In the genomic region with DNA sequence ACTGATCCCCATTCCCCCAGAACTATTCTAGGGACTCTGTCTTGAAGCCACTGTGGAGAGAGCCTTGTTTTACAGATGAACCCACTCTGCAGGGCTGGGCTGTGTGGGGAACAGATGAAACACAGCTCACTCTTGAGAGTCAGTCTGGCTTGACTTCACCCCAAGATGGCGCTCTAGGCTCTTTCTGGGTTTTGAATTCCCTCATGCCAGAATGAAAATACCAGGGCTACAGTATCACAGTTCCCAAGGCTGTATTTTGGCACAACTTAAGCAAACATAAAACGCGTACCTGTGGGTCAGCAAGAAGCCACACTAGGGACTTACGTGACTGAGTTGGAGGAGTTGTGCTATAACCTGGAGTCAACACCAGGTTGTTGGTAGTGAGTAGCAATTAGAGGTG, we compare ENCODE assay signal across 7 mouse cellular contexts. TPM values are rescaled to one million over a fixed set of nuclear protein-coding genes. Genes with fewer than 3 reads are reported as not detected.
DNase-seq lines count a peak whose midpoint lies in the region; ATAC-seq and TF ChIP-seq lines count a peak whose summit lies in the region.

No protein-coding gene starts in this region.

- 66% methylated on average over 4 of the region's 4 CpGs for WGBS in bone marrow, adult 2 months
- WGBS in forebrain, embryonic 14.5 days: 37% methylated on average over 4 of the region's 4 CpGs
- WGBS in intestine, postnatal 0 days: 43% methylated on average over 4 of the region's 4 CpGs
- WGBS in neural tube, embryonic 11.5 days: 42% methylated on average over 4 of the region's 4 CpGs

- no peak overlapping the region for H3K4me3 ChIP-seq in bone marrow, adult 2 months (replicated peaks; ENCODE audit: control insufficient read depth, low read depth, low read length)
- no peak overlapping the region for H3K4me3 ChIP-seq in forebrain, embryonic 14.5 days (ENCODE audit: low read depth, low read length)
- no peak overlapping the region for H3K4me3 ChIP-seq in intestine, postnatal 0 days (ENCODE audit: low read depth, low read length)
- no peak overlapping the region for H3K4me3 ChIP-seq in neural tube, embryonic 11.5 days (ENCODE audit: low read depth, low read length)

- H3K4me2 ChIP-seq in forebrain, embryonic 14.5 days (ENCODE audit: low read length): no peak overlapping the region
- no peak overlapping the region for H3K4me2 ChIP-seq in intestine, postnatal 0 days (replicated peaks; ENCODE audit: low read depth)
- H3K4me2 ChIP-seq in neural tube, embryonic 11.5 days (ENCODE audit: low read depth): no peak overlapping the region

- H3K4me1 ChIP-seq in bone marrow, adult 2 months (ENCODE audit: control insufficient read depth, insufficient read depth, low read length): no peaks in the 10 kb centered on the region
- no peaks in the 10 kb centered on the region for H3K4me1 ChIP-seq in forebrain, embryonic 14.5 days (ENCODE audit: control insufficient read depth, insufficient read depth, low read length)
- no peaks in the 10 kb centered on the region for H3K4me1 ChIP-seq in intestine, postnatal 0 days (replicated peaks; ENCODE audit: control insufficient read depth, insufficient read depth, low read length)
- no peaks in the 10 kb centered on the region for H3K4me1 ChIP-seq in neural tube, embryonic 11.5 days (ENCODE audit: control insufficient read depth, insufficient read depth, low read length)

- TF ChIP-seq POLR2A in bone marrow, adult 2 months (IDR thresholded peaks at IDR 0.05; ENCODE audit: borderline replicate concordance, control insufficient read depth, low read depth, low read length): no peak

- TF ChIP-seq CTCF in bone marrow, adult 2 months (IDR thresholded peaks at IDR 0.05; ENCODE audit: control insufficient read depth, insufficient read depth, low read length): peak; percentile 62; the same call in 1 of the 2 replicates
- TF ChIP-seq CTCF in intestine, postnatal 0 days (IDR thresholded peaks at IDR 0.05; ENCODE audit: low read depth): peak; percentile 86

- H3K27me3 ChIP-seq in forebrain, embryonic 14.5 days (replicated peaks; ENCODE audit: control insufficient read depth, insufficient read depth, low read length): no peaks in the 10 kb centered on the region
- H3K27me3 ChIP-seq in intestine, postnatal 0 days (replicated peaks; ENCODE audit: control insufficient read depth, insufficient read depth, low read length): no peaks in the 10 kb centered on the region
- H3K27me3 ChIP-seq in neural tube, embryonic 11.5 days (ENCODE audit: control insufficient read depth, insufficient read depth, low read length): no peaks in the 10 kb centered on the region

- H3K36me3 ChIP-seq in forebrain, embryonic 14.5 days (ENCODE audit: control insufficient read depth, insufficient read depth, low read length): no peaks in the 10 kb centered on the region
- peaks cover 4% of the 10 kb centered on the region; the same call in 1 of the 2 replicates for H3K36me3 ChIP-seq in intestine, postnatal 0 days (ENCODE audit: control insufficient read depth, insufficient read depth)
- no peaks in the 10 kb centered on the region for H3K36me3 ChIP-seq in neural tube, embryonic 11.5 days (ENCODE audit: control insufficient read depth, insufficient read depth, low read length)

- no peak overlapping the region for H3K27ac ChIP-seq in bone marrow, adult 2 months (ENCODE audit: control insufficient read depth, insufficient read depth, low read depth, low read length, poor library complexity)
- no peak overlapping the region for H3K27ac ChIP-seq in forebrain, embryonic 14.5 days (ENCODE audit: low read depth, low read length)
- no peak overlapping the region for H3K27ac ChIP-seq in intestine, postnatal 0 days (ENCODE audit: low read depth, low read length)
- H3K27ac ChIP-seq in neural tube, embryonic 11.5 days (ENCODE audit: low read depth, low read length): no peak overlapping the region

- H3K9ac ChIP-seq in forebrain, embryonic 14.5 days (ENCODE audit: low read length): no peak overlapping the region
- no peak overlapping the region for H3K9ac ChIP-seq in intestine, postnatal 0 days (ENCODE audit: low read depth, low read length)
- no peak overlapping the region for H3K9ac ChIP-seq in neural tube, embryonic 11.5 days (ENCODE audit: low read length)

- ATAC-seq in forebrain, embryonic 14.5 days: peak; percentile 24; the same call in 1 of the 2 replicates
- no peak for ATAC-seq in intestine, postnatal 0 days
- no peak for ATAC-seq in neural tube, embryonic 11.5 days (ENCODE audit: insufficient read depth, low FRiP score, low TSS enrichment)

- peak; percentile 60 to 65 for DNase-seq in urinary bladder, postnatal 36 days (ENCODE audit: low spot score in 2 of 2)
- no peak for DNase-seq in urinary bladder, adult 2 months (ENCODE audit: low spot score)
- DNase-seq in forebrain, embryonic 14.5 days (ENCODE audit: low spot score): peak; percentile 78
- peak; percentile 71 to 76 for DNase-seq in left cerebral cortex, postnatal 36 days (ENCODE audit: low spot score in 2 of 2)
- DNase-seq in neural tube, embryonic 11.5 days (ENCODE audit: low spot score): peak; percentile 65

- H3K9me3 ChIP-seq in forebrain, embryonic 14.5 days (replicated peaks; ENCODE audit: control insufficient read depth, low read length): no peaks in the 10 kb centered on the region
- no peaks in the 10 kb centered on the region for H3K9me3 ChIP-seq in intestine, postnatal 0 days (ENCODE audit: control insufficient read depth)
- no peaks in the 10 kb centered on the region for H3K9me3 ChIP-seq in neural tube, embryonic 11.5 days (ENCODE audit: control insufficient read depth, low read length)

- intact Hi-C loops in left cerebral cortex, postnatal 36 days (cut with DNase I): loop anchor here (2.0 kb wide), 1 partner anchor 75 kb away; no protein-coding TSS in a partner anchor

RNA-seq across cellular contexts. Expression of gene Khk, which starts 8.9 kb away (rescaled TPM):
- 38.4 and 38.9 TPM in 2 replicates for polyA plus RNA-seq in urinary bladder, adult 2 months (2012; rRNA removed)
- 42.6 and 45.4 TPM in 2 replicates for polyA plus RNA-seq in bone marrow, adult 2 months (2011; ENCODE audit: insufficient read depth, insufficient read length, low replicate concordance, missing spikeins)
- polyA plus RNA-seq in forebrain, embryonic 14.5 days (2014; fragmentation: Nextera tagmentation; extraction: Ambion mirVana): 8.3 and 11.2 TPM in 2 replicates
- polyA plus RNA-seq in intestine, postnatal 0 days (2015; fragmentation: Nextera tagmentation; extraction: Ambion mirVana): 89.6 and 97.9 TPM in 2 replicates
- total RNA-seq in left cerebral cortex, postnatal 36 days (2021): 10 to 100 TPM; 14.4 TPM
- 7.9 and 9.6 TPM in 2 replicates for polyA plus RNA-seq in neural tube, embryonic 11.5 days (2014; fragmentation: Nextera tagmentation; extraction: Ambion mirVana)

RNA-seq across cellular contexts. Expression of gene Cgref1, which starts 15.3 kb away (rescaled TPM):
- 14.0 and 15.0 TPM in 2 replicates for polyA plus RNA-seq in urinary bladder, adult 2 months (2012; rRNA removed)
- polyA plus RNA-seq in bone marrow, adult 2 months (2011; ENCODE audit: insufficient read depth, insufficient read length, low replicate concordance, missing spikeins): 1.0 TPM in 1 of 2 replicates, not detected in the other
- 21.4 and 26.2 TPM in 2 replicates for polyA plus RNA-seq in forebrain, embryonic 14.5 days (2014; fragmentation: Nextera tagmentation; extraction: Ambion mirVana)
- polyA plus RNA-seq in intestine, postnatal 0 days (2015; fragmentation: Nextera tagmentation; extraction: Ambion mirVana): 535 and 618 TPM in 2 replicates
- total RNA-seq in left cerebral cortex, postnatal 36 days (2021): 10 to 100 TPM; 26.1 to 26.4 TPM
- 8.6 and 9.1 TPM in 2 replicates for polyA plus RNA-seq in neural tube, embryonic 11.5 days (2014; fragmentation: Nextera tagmentation; extraction: Ambion mirVana)

RNA-seq across cellular contexts. Expression of gene Emilin1, which starts 16.9 kb away (rescaled TPM):
- polyA plus RNA-seq in urinary bladder, adult 2 months (2012; rRNA removed): 59.2 and 104 TPM in 2 replicates
- polyA plus RNA-seq in bone marrow, adult 2 months (2011; ENCODE audit: insufficient read depth, insufficient read length, low replicate concordance, missing spikeins): 9.3 and 17.6 TPM in 2 replicates
- 8.6 and 11.6 TPM in 2 replicates for polyA plus RNA-seq in forebrain, embryonic 14.5 days (2014; fragmentation: Nextera tagmentation; extraction: Ambion mirVana)
- polyA plus RNA-seq in intestine, postnatal 0 days (2015; fragmentation: Nextera tagmentation; extraction: Ambion mirVana): 63.2 and 63.7 TPM in 2 replicates
- total RNA-seq in left cerebral cortex, postnatal 36 days (2021): 1 to 10 TPM; 1.7 to 5.1 TPM
- polyA plus RNA-seq in neural tube, embryonic 11.5 days (2014; fragmentation: Nextera tagmentation; extraction: Ambion mirVana): 59.7 and 69.8 TPM in 2 replicates

RNA-seq across cellular contexts. Expression of gene Ost4, which starts 22.5 kb away (rescaled TPM):
- 268 and 335 TPM in 2 replicates for polyA plus RNA-seq in urinary bladder, adult 2 months (2012; rRNA removed)
- polyA plus RNA-seq in bone marrow, adult 2 months (2011; ENCODE audit: insufficient read depth, insufficient read length, low replicate concordance, missing spikeins): 147 and 148 TPM in 2 replicates
- 265 and 340 TPM in 2 replicates for polyA plus RNA-seq in forebrain, embryonic 14.5 days (2014; fragmentation: Nextera tagmentation; extraction: Ambion mirVana)
- 458 and 495 TPM in 2 replicates for polyA plus RNA-seq in intestine, postnatal 0 days (2015; fragmentation: Nextera tagmentation; extraction: Ambion mirVana)
- 10 to 100 TPM; 82.6 to 97.0 TPM for total RNA-seq in left cerebral cortex, postnatal 36 days (2021)
- polyA plus RNA-seq in neural tube, embryonic 11.5 days (2014; fragmentation: Nextera tagmentation; extraction: Ambion mirVana): 354 and 368 TPM in 2 replicates

RNA-seq across cellular contexts. Expression of gene Preb, which starts 30.0 kb away (rescaled TPM):
- 166 and 214 TPM in 2 replicates for polyA plus RNA-seq in urinary bladder, adult 2 months (2012; rRNA removed)
- polyA plus RNA-seq in bone marrow, adult 2 months (2011; ENCODE audit: insufficient read depth, insufficient read length, low replicate concordance, missing spikeins): 138 and 214 TPM in 2 replicates
- 79.3 and 92.0 TPM in 2 replicates for polyA plus RNA-seq in forebrain, embryonic 14.5 days (2014; fragmentation: Nextera tagmentation; extraction: Ambion mirVana)
- polyA plus RNA-seq in intestine, postnatal 0 days (2015; fragmentation: Nextera tagmentation; extraction: Ambion mirVana): 150 and 161 TPM in 2 replicates
- total RNA-seq in left cerebral cortex, postnatal 36 days (2021): 100 to 1,000 TPM; 121 to 128 TPM
- polyA plus RNA-seq in neural tube, embryonic 11.5 days (2014; fragmentation: Nextera tagmentation; extraction: Ambion mirVana): 101 and 108 TPM in 2 replicates

Comparison
In these comparisons a context has a peak if more than half of its experiments do, and no peak if none do; other contexts are left out.
1. RNA of gene Cgref1, which starts 15.3 kb away (polyA plus RNA-seq): 535 to 618 TPM in intestine, postnatal 0 days; 21.4 to 26.2 TPM in forebrain, embryonic 14.5 days, 14.0 to 15.0 TPM in urinary bladder, adult 2 months, 8.6 to 9.1 TPM in neural tube, embryonic 11.5 days and 1.0 TPM in bone marrow, adult 2 months; every median in the first group is over 10 times any median in the second.